Mouse (Mus musculus): ENCODE data around the gene Tradd. TPM values are rescaled to one million over a fixed set of nuclear protein-coding genes. Genes with fewer than 3 reads are reported as not detected.
A peak's percentile ranks its signal among the peaks of the same experiment; 100 is the strongest.
"Not testable (repeated sequence)": the region's sequence is repeated elsewhere in the genome, so short reads cannot be mapped to it uniquely, and the experiment has no call there.

The Tradd gene
- total and polyA plus RNA-seq, 2 experiments from 2014 or later: 7.5 to 8.0 TPM

DNA sequence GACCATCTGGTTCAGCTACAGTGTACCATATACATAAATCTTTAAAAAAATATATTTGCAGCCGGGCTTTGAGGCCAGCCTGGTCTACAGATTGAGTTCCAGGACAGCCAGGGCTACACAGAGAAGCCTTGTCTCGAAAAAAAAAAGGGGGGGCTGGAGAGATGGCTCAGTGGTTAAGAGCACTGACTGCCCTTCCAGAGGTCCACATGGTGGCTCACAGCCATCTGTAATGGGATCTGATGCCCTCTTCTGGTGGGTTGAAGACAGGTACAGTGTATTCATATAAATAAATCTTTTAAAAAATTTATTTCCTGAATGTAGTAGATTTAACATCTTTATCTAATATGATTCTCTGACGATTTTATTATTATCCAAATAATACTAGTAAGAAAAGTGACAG lies 27.4 kb upstream of the Tradd start:
- DNase-seq (ENCODE audit: low spot score); H3K4me3 ChIP-seq (ENCODE audit: low read depth, low read length); H3K27me3 ChIP-seq (ENCODE audit: insufficient read depth, low read length); ATAC-seq (ENCODE audit: low FRiP score); H3K36me3 ChIP-seq (ENCODE audit: insufficient read depth, low read length); H3K4me2 ChIP-seq (ENCODE audit: low read depth, low read length, poor library complexity, severe bottlenecking); H3K9ac ChIP-seq (replicated peaks; ENCODE audit: low read length, poor library complexity, severe bottlenecking); H3K27ac ChIP-seq (ENCODE audit: low read depth, low read length); H3K9me3 ChIP-seq (ENCODE audit: low read length): not testable (repeated sequence)
- TF ChIP-seq CTCF (IDR thresholded peaks at IDR 0.05): peak; percentile 44
- 66% methylated on average over 3 of the region's 3 CpGs for WGBS
- H3K4me1 ChIP-seq (ENCODE audit: insufficient read depth, low read length): peaks cover 10% of the 10 kb centered on the region

- H3K4me3 ChIP-seq (ENCODE audit: low read depth, low read length); H3K27me3 ChIP-seq (ENCODE audit: insufficient read depth, low read length); DNase-seq (ENCODE audit: low spot score); H3K27ac ChIP-seq (ENCODE audit: low read depth, low read length); H3K9me3 ChIP-seq (ENCODE audit: low read length); ATAC-seq (ENCODE audit: low FRiP score); H3K9ac ChIP-seq (replicated peaks; ENCODE audit: low read length, poor library complexity, severe bottlenecking); H3K36me3 ChIP-seq (ENCODE audit: insufficient read depth, low read length); H3K4me2 ChIP-seq (ENCODE audit: low read depth, low read length, poor library complexity, severe bottlenecking): not testable (repeated sequence)
- 82% methylated on average over 8 of the region's 8 CpGs for WGBS
- peaks cover 13% of the 10 kb centered on the region for H3K4me1 ChIP-seq (ENCODE audit: insufficient read depth, low read length)
Observed at GRCm38 (mm10) chr8:105291364-105291763, 27.0 kb upstream of the Tradd start.

GRCm38 (mm10) chr8:105290554-105291314 lies 26.3 kb upstream of the Tradd start:
- Histone ChIP-seq H3K4me1 (ENCODE audit: insufficient read depth, low read length) (peaks cover 13% of the 10 kb centered on the region), H3K4me3 (ENCODE audit: low read depth, low read length) (peak overlapping the region; percentile 50), H3K27me3 (ENCODE audit: insufficient read depth, low read length) (no peaks in the 10 kb centered on the region), H3K4me2 (ENCODE audit: low read depth, low read length, poor library complexity, severe bottlenecking) (peak overlapping the region; percentile 50), H3K9ac (replicated peaks; ENCODE audit: low read length, poor library complexity, severe bottlenecking) (no peak overlapping the region; the same call in 1 of the 2 replicates), H3K36me3 (ENCODE audit: insufficient read depth, low read length) (no peaks in the 10 kb centered on the region), H3K9me3 (ENCODE audit: low read length) (no peaks in the 10 kb centered on the region), H3K27ac (ENCODE audit: low read depth, low read length) (no peak overlapping the region)
- WGBS: 6% methylated on average over 31 of the region's 31 CpGs
- ATAC-seq (ENCODE audit: low FRiP score) (no peak), DNase-seq (ENCODE audit: low spot score) (peak; percentile 88)
- peak; percentile 90 for TF ChIP-seq CTCF (IDR thresholded peaks at IDR 0.05)

DNA sequence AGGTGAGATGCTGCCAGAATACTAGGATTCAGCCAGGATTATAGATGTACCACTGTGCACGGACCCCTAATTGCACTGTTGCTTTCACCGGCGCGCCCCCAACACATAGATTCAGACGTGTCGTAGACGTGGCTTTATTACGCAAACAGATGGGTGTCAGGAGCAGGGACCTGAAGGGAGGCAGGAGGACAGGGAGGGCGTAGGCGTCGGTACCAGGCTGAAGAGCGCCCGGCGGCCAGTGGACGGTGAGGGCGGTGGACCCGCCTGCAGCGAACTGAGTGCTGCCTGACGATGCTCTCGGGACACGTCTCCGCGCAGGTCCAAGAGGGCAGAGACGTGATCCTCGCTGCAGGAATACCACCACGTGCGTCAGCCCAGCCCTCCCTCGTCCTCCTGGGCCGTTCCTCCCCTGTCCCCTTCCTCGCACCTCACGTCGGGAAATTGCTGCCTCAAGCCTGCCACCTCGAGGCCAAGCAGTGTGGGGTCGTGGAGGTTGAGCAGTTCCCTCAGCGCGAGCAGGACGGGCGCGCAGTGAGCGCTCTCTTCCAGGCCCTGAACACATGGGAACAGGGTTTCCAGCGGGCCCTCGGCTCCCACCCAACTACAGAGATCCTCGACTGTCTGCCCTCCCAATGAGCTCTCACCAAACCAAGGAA lies 25.5 kb upstream of the Tradd start, which contains the start of gene 4931428F04Rik:
Gene 4931428F04Rik (minus strand): TSS at position 60 of the 656 bp plus-strand sequence.
- TF ChIP-seq CTCF (IDR thresholded peaks at IDR 0.05): peak; percentile 75
- peak; percentile 59 for DNase-seq (ENCODE audit: low spot score)
- WGBS: under 1% methylated on average over 42 of the region's 43 CpGs
- H3K9ac ChIP-seq (replicated peaks; ENCODE audit: low read length, poor library complexity, severe bottlenecking): peak within 1 kb of the TSS; percentile 75
- H3K27ac ChIP-seq (ENCODE audit: low read depth, low read length): peak within 1 kb of the TSS; percentile 92
- 0 out of 2 replicates have a peak, but pooled peaks cover 4% of the 10 kb centered on the region for H3K36me3 ChIP-seq (ENCODE audit: insufficient read depth, low read length)
- peaks cover 13% of the 10 kb centered on the region for H3K4me1 ChIP-seq (ENCODE audit: insufficient read depth, low read length)
- peak within 1 kb of the TSS; percentile 50 for H3K4me3 ChIP-seq (ENCODE audit: low read depth, low read length)
- no peaks in the 10 kb centered on the region for H3K9me3 ChIP-seq (ENCODE audit: low read length)
- no peaks in the 10 kb centered on the region for H3K27me3 ChIP-seq (ENCODE audit: insufficient read depth, low read length)
- peak; percentile 62 for ATAC-seq (ENCODE audit: low FRiP score)
- H3K4me2 ChIP-seq (ENCODE audit: low read depth, low read length, poor library complexity, severe bottlenecking): peak within 1 kb of the TSS; percentile 50

DNA sequence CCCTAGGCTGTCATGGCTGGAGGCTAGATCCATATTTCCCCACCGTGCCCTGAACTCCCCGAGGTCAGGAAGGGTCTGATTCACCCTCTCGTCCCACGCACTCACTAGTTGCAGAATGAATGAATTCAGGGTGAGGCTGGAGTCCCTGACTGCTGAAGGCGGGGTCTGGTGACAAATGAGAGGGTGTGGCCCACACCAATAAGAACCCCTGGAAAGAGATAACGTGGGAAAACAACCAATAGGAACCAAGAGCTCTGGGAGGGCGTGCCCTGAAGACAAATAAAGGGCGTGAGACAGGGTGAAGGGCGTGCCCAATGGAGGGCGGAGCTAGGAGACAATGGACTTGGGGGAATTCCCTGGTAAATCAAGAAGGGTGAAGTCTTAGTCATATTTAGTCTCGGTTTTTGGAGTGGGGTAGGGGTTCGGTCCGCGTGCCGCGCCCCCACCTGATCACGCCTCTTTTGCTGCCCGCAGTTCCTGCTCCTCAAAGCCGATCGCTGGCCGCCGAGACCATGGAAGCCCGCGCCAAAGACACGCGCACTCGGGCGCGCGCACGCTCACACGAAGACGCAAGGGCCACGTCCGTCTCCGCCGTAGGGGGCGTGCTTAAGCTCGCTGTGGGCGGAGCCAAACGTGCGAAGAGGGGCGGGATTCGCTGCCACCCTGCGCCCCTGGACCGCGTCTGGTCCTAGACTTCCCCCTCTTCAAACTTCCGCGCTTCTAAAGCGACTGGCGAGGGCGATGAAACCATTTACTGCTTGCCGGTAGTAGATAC lies 24.7 kb upstream of the Tradd start:
- Histone ChIP-seq H3K27me3 (ENCODE audit: insufficient read depth, low read length) (no peaks in the 10 kb centered on the region), H3K9me3 (ENCODE audit: low read length) (no peaks in the 10 kb centered on the region), H3K4me3 (ENCODE audit: low read depth, low read length) (peak overlapping the region; percentile 50), H3K27ac (ENCODE audit: low read depth, low read length) (peak overlapping the region; percentile 92), H3K4me1 (ENCODE audit: insufficient read depth, low read length) (peaks cover 13% of the 10 kb centered on the region), H3K9ac (replicated peaks; ENCODE audit: low read length, poor library complexity, severe bottlenecking) (peak overlapping the region; percentile 75), H3K4me2 (ENCODE audit: low read depth, low read length, poor library complexity, severe bottlenecking) (peak overlapping the region; percentile 50), H3K36me3 (ENCODE audit: insufficient read depth, low read length) (0 out of 2 replicates have a peak, but pooled peaks cover 4% of the 10 kb centered on the region)
- peak; percentile 98 for DNase-seq (ENCODE audit: low spot score)
- peak; percentile 91 for ATAC-seq (ENCODE audit: low FRiP score)
- WGBS: under 1% methylated on average over 53 of the region's 53 CpGs
- peak; percentile 61 for TF ChIP-seq CTCF (IDR thresholded peaks at IDR 0.05)
